Mouse (Mus musculus) Muller cell, postnatal 12 days (primary cell): ENCODE results near the gene Cep250.
"Not testable (repeated sequence)": the region's sequence is repeated elsewhere in the genome, so short reads cannot be mapped to it uniquely, and the experiment has no call there.

Source experiments
- DNase-seq: peaks from one replicate; pipeline ENCODE4 v3.0.0-alpha.2; 2015; ENCODE audit errors: inconsistent ontology term

Cep250 gene

GRCm38 (mm10) chr2:155956134-155957059 lies at the start of gene Cep250:
Gene Cep250, plus strand, starts transcription at chr2:155956458.
- peak; percentile 95 for DNase-seq

- DNase-seq = no peak
Observed at GRCm38 (mm10) chr2:155914684-155915083, 41.6 kb upstream of the Cep250 start.

GRCm38 (mm10) chr2:155923143-155923542 lies 33.1 kb upstream of the Cep250 start:
- DNase-seq = no peak

- DNase-seq = not testable (repeated sequence)
Observed at GRCm38 (mm10) chr2:155925213-155925612, 31.0 kb upstream of the Cep250 start.

GRCm38 (mm10) chr2:155928711-155929345 lies 27.4 kb upstream of the Cep250 start:
- no peak for DNase-seq

GRCm38 (mm10) chr2:155929531-155930442 lies 26.5 kb upstream of the Cep250 start, which contains the start of gene Uqcc1:
Gene Uqcc1, minus strand, starts transcription at chr2:155930310.
- peak; percentile 90 for DNase-seq

GRCm38 (mm10) chr2:155939897-155940529 lies 16.2 kb upstream of the Cep250 start:
- DNase-seq = no peak

- no peak for DNase-seq
Observed at GRCm38 (mm10) chr2:155940681-155941080, 15.6 kb upstream of the Cep250 start, which contains the start of gene Gm15557. Gene Gm15557, plus strand, starts transcription at chr2:155940728.

- no peak for DNase-seq
Observed at GRCm38 (mm10) chr2:155941697-155942442, 14.4 kb upstream of the Cep250 start.

- no peak for DNase-seq
Observed at GRCm38 (mm10) chr2:155943463-155943862, 12.8 kb upstream of the Cep250 start.

- DNase-seq = no peak
Observed at GRCm38 (mm10) chr2:155944685-155945084, 11.6 kb upstream of the Cep250 start.

- DNase-seq = no peak
Observed at GRCm38 (mm10) chr2:155945124-155945523, 11.1 kb upstream of the Cep250 start, which contains the start of gene Gdf5. Gene Gdf5, minus strand, starts transcription at chr2:155945367.

- no peak for DNase-seq
Observed at GRCm38 (mm10) chr2:155945580-155945979, 10.7 kb upstream of the Cep250 start.

- peak; percentile 42 for DNase-seq
Observed at GRCm38 (mm10) chr2:155946069-155946468, 10.2 kb upstream of the Cep250 start.

GRCm38 (mm10) chr2:155946499-155946898 lies 9.8 kb upstream of the Cep250 start:
- no peak for DNase-seq

GRCm38 (mm10) chr2:155947390-155948002 lies 8.8 kb upstream of the Cep250 start:
- no peak for DNase-seq

GRCm38 (mm10) chr2:155949362-155949761 lies 6.9 kb upstream of the Cep250 start:
- DNase-seq = peak; percentile 68

- no peak for DNase-seq
Observed at GRCm38 (mm10) chr2:155952006-155952405, 4.3 kb upstream of the Cep250 start.

GRCm38 (mm10) chr2:155959981-155960380 lies 3.7 kb downstream of the Cep250 start:
- no peak for DNase-seq

- no peak for DNase-seq
Observed at GRCm38 (mm10) chr2:155961862-155962261, 5.6 kb downstream of the Cep250 start.
